Mouse (Mus musculus): ENCODE measurements around the gene Srl.

DNA sequence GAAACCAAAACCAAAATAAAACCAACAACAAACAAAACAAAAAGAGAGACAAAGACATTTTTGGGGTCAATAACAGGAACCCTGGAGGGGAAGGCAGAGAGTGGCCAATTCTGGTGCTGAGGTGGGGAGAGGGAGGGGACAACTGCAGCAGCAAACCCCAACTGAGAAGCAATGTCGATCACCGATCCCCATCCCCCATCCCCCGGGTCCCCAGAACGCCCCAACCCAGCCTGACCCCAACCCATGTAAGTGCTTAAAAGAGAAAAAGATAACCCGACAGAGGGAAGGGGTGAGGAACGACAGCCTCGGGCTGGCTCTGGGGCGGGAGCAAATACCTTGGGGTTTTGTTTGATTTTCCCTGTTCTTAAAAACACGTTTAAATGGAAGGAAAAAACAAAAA lies 3.2 kb upstream of the Srl start:
- TF ChIP-seq CTCF (IDR thresholded peaks at IDR 0.05; ENCODE audit: borderline replicate concordance, control insufficient read depth, extremely low read depth, insufficient read depth, low read length, poor library complexity) (no peak), POLR2A (IDR thresholded peaks at IDR 0.05; ENCODE audit: control insufficient read depth, extremely low read depth, insufficient read depth, low read length, poor library complexity) (no peak)
